Mouse (Mus musculus) kidney, adult 2 months (tissue): ENCODE measurements at regions not wholly inside any gene's neighbourhood (a gene's known extent, or its start where the extent isn't known, plus 50 kb on each side); places are given as distances from the start of the nearest gene placed in this dataset.

Experiments
- CTCF ChIP-seq: fragments of 200-500 bp; conservative IDR thresholded peaks from 2 replicates; pipeline ENCODE4 v1.5.1; 2011; ENCODE audit warnings: low read depth, mild to moderate bottlenecking, control low read depth, low read length, moderate library complexity, mixed read lengths; ENCODE audit not compliant: insufficient read depth, insufficient read length
- POLR2A ChIP-seq: fragments of 200-500 bp; IDR thresholded peaks from one replicate; pipeline ENCODE4 v1.6.1; 2011; ENCODE audit warnings: low read depth, low read length, control low read depth

GRCm38 (mm10) chr17:88389668-88390461 is 50.6 kb upstream of the Foxn2 start:
- TF ChIP-seq POLR2A, result no peak
- TF ChIP-seq CTCF, result no peak
